Mouse (Mus musculus) neural tube, embryonic 11.5 days (tissue): ENCODE measurements around the gene Trp53bp2. TPM values are rescaled to one million over a fixed set of nuclear protein-coding genes. Genes with fewer than 3 reads are reported as not detected.
A peak's percentile ranks its signal among the peaks of the same experiment; 100 is the strongest.

Experiments used
- ATAC-seq: fragments of 200-750 bp; cut with Nextera tagmentation; 2 replicates; pipeline ENCODE4 v1.8.0; 2017; ENCODE audit warnings: moderate number of reproducible peaks, mild to moderate bottlenecking, moderate TSS enrichment, moderate library complexity; ENCODE audit not compliant: insufficient read depth, low FRiP score, low TSS enrichment
- DNase-seq: peaks from one replicate; pipeline ENCODE4 v3.0.0-alpha.2; 2015; ENCODE audit warnings: low spot score
- H3K27ac ChIP-seq: fragments of 300-500 bp; sonication (generic); 2 replicates; pipeline ENCODE4 v1.5.1; 2014; ENCODE audit warnings: low read depth, mild to moderate bottlenecking, low read length
- H3K27me3 ChIP-seq: fragments of 300-500 bp; sonication (generic); 2 replicates; pipeline ENCODE4 v1.6.1; 2014; ENCODE audit warnings: mild to moderate bottlenecking, low read length, mixed read lengths; ENCODE audit not compliant: control insufficient read depth, insufficient read depth
- H3K36me3 ChIP-seq: fragments of 300-500 bp; sonication (generic); 2 replicates; pipeline ENCODE4 v1.6.1; 2014; ENCODE audit warnings: mild to moderate bottlenecking, low read length, moderate library complexity, mixed read lengths; ENCODE audit not compliant: control insufficient read depth, insufficient read depth
- H3K4me1 ChIP-seq: fragments of 300-500 bp; sonication (generic); 2 replicates; pipeline ENCODE4 v1.6.1; 2014; ENCODE audit warnings: low read length, mixed read lengths; ENCODE audit not compliant: control insufficient read depth, insufficient read depth
- H3K4me2 ChIP-seq: fragments of 300-500 bp; sonication (generic); 2 replicates; pipeline ENCODE4 v1.6.1; 2014; ENCODE audit warnings: low read depth, mild to moderate bottlenecking, moderate library complexity
- H3K4me3 ChIP-seq: fragments of 300-500 bp; sonication (generic); 2 replicates; pipeline ENCODE4 v1.5.1; 2014; ENCODE audit warnings: low read depth, low read length
- H3K9ac ChIP-seq: fragments of 300-500 bp; sonication (generic); 2 replicates; pipeline ENCODE4 v1.6.1; 2014; ENCODE audit warnings: mild to moderate bottlenecking, low read length
- H3K9me3 ChIP-seq: fragments of 300-500 bp; sonication (generic); 2 replicates; pipeline ENCODE4 v1.6.1; 2016; ENCODE audit warnings: low read length; ENCODE audit not compliant: control insufficient read depth
- WGBS: fragments of 180-500 bp; shearing (Covaris S2); extraction: QIAGEN DNeasy Blood & Tissue Kit; methylation state at CpG from one replicate; pipeline ENCODE4 v1.1.7; 2014; 5-methylcytosine and 5-hydroxymethylcytosine counted together
- polyA plus RNA-seq: library from polyadenylated mRNA; unstranded; fragments of >200 nt; fragmentation: Nextera tagmentation; extraction: Ambion mirVana; gene quantifications from 2 replicates; pipeline ENCODE4 v1.2.1, GENCODE M21; 2014

Gene Trp53bp2
- polyA plus RNA-seq, 1 experiment from 2014 or later, result 40.1 TPM

DNA sequence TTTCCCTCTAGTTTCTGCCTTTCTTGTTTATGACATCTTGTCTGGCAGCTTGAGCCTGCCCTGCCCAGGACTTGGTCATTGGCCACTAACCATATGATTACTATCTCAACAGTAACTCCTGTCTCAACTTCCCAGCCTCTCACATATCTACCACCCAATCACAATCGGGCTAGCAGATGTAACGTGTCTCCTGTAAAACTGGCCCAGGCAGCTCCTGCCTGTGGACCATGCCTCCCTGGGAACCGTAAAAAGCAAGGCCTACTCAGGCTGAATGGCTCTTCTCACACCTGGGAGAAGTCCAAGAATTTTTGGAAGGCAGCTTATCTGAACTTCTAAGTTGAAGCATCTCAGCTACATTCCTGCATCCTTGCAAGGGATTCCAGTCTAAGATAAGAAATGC, 10.2 kb upstream of the Trp53bp2 start:
- Histone ChIP-seq H3K27me3 (no peaks in the 10 kb centered on the region), H3K27ac (no peak overlapping the region), H3K36me3 (no peaks in the 10 kb centered on the region), H3K4me3 (no peak overlapping the region), H3K9ac (no peak overlapping the region), H3K4me2 (no peak overlapping the region), H3K9me3 (no peaks in the 10 kb centered on the region), H3K4me1 (no peaks in the 10 kb centered on the region)
- WGBS, result 65% methylated on average over 3 of the region's 3 CpGs
- ATAC-seq, result no peak
- DNase-seq, result no peak

DNA sequence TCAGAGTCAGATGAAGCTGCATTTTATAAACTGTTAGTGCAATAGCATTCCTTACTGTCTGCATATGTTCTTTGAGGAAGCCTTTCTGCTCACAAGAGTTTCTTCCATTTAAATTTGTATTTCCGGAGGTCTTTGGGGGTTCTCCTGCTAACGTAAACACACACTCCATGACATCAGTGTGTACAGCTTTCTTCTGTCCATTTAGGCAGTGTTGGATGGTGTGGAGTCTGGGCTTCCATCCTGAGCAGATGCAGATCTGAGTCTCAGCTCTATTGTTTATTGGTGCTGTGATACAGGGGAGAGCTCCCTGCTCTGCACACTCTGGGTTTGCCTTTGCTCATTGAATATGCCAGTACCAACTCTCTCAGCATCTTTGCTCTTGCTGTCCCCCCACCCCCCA, 9.8 kb upstream of the Trp53bp2 start:
- H3K4me3 ChIP-seq, result no peak overlapping the region
- WGBS, result 86% methylated on average over 2 of the region's 2 CpGs
- no peaks in the 10 kb centered on the region for H3K27me3 ChIP-seq
- ATAC-seq, result no peak
- no peaks in the 10 kb centered on the region for H3K9me3 ChIP-seq
- H3K9ac ChIP-seq, result no peak overlapping the region
- DNase-seq, result no peak
- no peak overlapping the region for H3K4me2 ChIP-seq
- no peaks in the 10 kb centered on the region for H3K36me3 ChIP-seq
- no peaks in the 10 kb centered on the region for H3K4me1 ChIP-seq
- no peak overlapping the region for H3K27ac ChIP-seq

DNA sequence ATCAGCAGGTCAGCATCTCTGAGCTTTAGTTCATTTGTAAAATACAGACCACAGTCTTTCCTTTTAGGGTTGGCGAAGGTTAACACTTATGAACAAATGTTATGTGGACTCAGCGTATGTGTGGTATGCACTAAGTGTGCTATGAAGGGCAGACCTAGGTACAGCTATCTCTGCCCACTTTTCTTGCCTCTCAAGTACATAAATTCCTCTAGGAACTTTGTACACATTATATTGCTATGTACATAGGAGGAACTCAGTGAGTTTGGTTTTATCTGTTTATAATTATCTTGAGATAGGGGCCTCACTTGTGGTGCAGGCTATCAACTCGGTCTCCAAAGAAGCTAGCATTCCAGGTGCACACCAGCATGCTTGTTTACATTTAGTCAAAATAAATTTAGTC, 9.1 kb upstream of the Trp53bp2 start:
- 93% methylated on average over 3 of the region's 3 CpGs for WGBS
- no peak for ATAC-seq

DNA sequence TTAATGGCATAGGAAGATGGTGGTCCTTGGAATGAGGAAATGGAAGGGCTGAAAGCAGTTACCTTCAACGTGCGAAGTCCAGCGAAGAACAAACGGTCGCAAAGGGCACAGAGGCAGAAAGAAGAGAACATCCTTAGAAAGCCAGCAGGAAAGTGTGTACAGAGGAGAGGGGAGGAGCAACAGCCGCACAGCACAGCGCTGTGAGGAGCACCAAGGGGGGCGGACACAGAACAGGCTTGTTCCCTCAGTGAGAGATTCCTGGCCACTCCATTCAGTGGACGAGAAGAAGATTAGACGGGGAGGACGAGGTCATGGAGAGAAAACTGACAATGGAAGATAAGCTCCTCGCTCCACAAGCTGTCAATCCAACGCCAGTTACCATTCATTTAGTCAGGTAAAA, 5.9 kb upstream of the Trp53bp2 start:
- no peak for DNase-seq
- H3K4me1 ChIP-seq, result no peaks in the 10 kb centered on the region
- H3K4me2 ChIP-seq, result no peak overlapping the region
- no peak for ATAC-seq
- 53% methylated on average over 13 of the region's 13 CpGs for WGBS
- no peaks in the 10 kb centered on the region for H3K27me3 ChIP-seq
- H3K36me3 ChIP-seq, result no peaks in the 10 kb centered on the region
- no peak overlapping the region for H3K27ac ChIP-seq
- no peak overlapping the region for H3K9ac ChIP-seq
- no peak overlapping the region for H3K4me3 ChIP-seq
- H3K9me3 ChIP-seq, result no peaks in the 10 kb centered on the region

More for the DNA sequence above, 9.1 kb upstream of the Trp53bp2 start:
- Histone ChIP-seq H3K27ac (no peak overlapping the region), H3K4me3 (no peak overlapping the region), H3K4me2 (no peak overlapping the region), H3K27me3 (no peaks in the 10 kb centered on the region), H3K9ac (no peak overlapping the region), H3K36me3 (no peaks in the 10 kb centered on the region), H3K9me3 (no peaks in the 10 kb centered on the region), H3K4me1 (no peaks in the 10 kb centered on the region)
- DNase-seq, result no peak

DNA sequence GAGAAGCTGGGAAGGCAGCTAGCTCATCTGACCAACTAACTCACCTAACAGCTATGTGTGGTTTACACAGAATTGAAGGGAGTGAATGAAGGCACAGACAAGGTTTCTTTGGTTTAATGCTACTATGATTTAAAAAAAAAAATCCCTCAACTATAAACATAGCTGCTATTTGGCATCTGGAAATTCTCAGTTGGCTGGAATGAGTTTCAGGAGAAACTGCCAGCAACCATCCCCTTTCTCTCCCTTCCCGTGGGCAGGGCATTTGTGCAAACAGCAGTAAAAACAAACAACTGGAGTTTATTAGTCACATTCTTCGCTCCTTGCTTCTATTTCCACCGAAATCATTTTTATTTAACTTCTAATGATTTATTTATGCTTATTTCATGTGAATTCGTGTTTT, 2.4 kb upstream of the Trp53bp2 start:
- H3K9me3 ChIP-seq, result no peaks in the 10 kb centered on the region
- no peak overlapping the region for H3K9ac ChIP-seq
- DNase-seq, result no peak
- no peaks in the 10 kb centered on the region for H3K36me3 ChIP-seq
- H3K27ac ChIP-seq, result no peak overlapping the region
- H3K4me1 ChIP-seq, result peaks cover 9% of the 10 kb centered on the region
- no peak overlapping the region for H3K4me3 ChIP-seq
- H3K27me3 ChIP-seq, result no peaks in the 10 kb centered on the region
- WGBS, result 82% methylated on average over 4 of the region's 4 CpGs
- no peak for ATAC-seq
- H3K4me2 ChIP-seq, result no peak overlapping the region

DNA sequence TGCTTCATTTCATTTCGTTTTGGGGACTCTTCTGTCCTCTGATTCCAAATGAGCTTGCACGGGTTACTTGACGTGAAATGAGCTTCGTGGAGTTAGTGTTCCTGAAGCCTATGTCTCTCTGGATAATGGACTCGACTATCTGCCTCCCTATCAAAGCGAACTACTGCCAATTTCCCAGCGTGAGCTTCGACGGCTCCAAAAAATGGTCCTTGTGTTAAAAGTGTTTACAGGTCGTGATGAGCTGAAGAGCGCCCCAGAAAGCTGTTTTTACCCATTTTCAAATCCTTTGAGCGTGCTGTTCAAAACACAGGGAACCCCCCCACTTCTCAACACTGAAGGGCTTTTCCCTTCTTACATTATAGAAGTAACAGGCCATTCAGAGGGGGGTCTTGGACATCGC, 729 bp upstream of the Trp53bp2 start:
- 5% methylated on average over 13 of the region's 13 CpGs for WGBS
- ATAC-seq (no peak), DNase-seq (no peak)
- H3K4me2 ChIP-seq, result peak overlapping the region; percentile 63
- no peaks in the 10 kb centered on the region for H3K27me3 ChIP-seq
- peaks cover 12% of the 10 kb centered on the region for H3K4me1 ChIP-seq
- H3K9me3 ChIP-seq, result no peaks in the 10 kb centered on the region
- H3K36me3 ChIP-seq, result no peaks in the 10 kb centered on the region
- peak overlapping the region; percentile 76 for H3K4me3 ChIP-seq
- peak overlapping the region; percentile 90 for H3K9ac ChIP-seq
- peak overlapping the region; percentile 89 for H3K27ac ChIP-seq

DNA sequence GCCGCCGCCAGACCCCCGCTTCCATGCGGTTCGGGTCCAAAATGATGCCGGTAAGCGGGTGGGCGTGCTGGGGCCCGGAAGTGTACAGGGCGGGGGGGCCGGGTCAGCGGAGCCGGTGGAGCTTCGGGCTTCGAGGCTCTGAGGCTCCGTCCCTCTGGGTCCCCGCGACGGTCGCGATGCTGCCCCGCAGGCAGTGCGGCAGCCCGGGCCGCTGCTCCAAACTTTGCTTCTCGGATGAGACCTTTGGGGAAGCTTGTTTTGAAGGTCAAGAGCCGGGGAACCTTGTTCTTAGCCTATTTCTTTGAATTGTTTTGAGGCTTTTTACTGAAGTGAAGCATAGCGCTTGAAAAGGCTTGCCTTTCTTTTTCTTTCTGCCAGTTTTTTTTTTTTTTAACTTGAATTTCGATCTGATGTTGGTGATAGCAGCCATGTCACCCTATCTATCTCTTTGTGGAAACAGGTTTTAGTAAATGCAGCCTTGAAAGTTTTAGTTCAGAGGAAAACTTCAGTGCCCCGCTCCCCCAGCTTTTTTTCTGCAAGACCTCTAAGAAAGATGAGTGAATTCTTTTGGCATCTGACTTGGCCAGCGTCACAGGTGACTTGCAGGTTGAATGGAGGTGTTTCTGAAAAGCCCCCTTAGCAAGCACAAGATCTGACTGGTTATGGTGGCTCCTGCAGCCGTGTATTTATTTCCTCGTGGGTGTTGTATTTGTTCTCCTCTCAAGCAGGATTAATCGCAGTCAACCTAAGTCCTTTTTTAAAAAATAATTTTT, 615 bp downstream of the Trp53bp2 start:
- DNase-seq, result no peak
- 1% methylated on average over 34 of the region's 34 CpGs for WGBS

DNA sequence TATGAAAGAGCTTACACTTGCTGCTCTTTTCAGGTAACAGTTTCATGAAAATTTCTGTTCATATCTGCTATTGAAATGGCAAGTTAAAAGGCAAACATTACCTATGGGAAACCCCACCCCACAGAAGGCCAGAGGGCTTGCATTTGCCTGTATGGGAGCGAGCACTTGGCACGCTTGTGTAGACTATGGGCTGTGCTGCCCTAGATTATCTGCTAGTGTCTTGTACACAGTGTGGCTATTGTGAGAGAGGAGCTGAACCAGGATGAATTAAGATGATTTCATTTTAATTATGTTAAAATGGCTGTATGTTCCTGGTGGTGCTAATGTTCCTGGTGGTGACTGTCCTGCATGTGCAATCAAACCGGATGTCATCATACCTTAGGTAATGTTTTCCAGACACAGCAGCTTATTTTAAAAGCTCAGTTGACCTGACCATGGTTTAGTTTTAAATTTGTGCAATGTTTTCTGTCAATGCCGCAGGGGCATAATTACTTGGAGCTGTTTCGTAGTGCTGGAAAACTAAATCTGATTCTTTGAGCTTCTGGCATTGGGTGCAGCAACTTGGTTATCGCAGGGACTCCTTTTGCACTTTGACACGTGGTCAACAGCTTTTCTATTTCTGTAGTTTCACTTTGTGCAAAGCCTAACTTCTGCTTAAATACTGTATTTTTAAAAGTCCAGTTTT, 3.8 kb downstream of the Trp53bp2 start:
- no peak overlapping the region for H3K4me2 ChIP-seq
- no peaks in the 10 kb centered on the region for H3K36me3 ChIP-seq
- ATAC-seq, result no peak
- no peak overlapping the region for H3K27ac ChIP-seq
- H3K4me1 ChIP-seq, result peaks cover 12% of the 10 kb centered on the region
- no peak for DNase-seq
- H3K27me3 ChIP-seq, result no peaks in the 10 kb centered on the region
- H3K9me3 ChIP-seq, result no peaks in the 10 kb centered on the region
- H3K9ac ChIP-seq, result no peak overlapping the region
- H3K4me3 ChIP-seq, result no peak overlapping the region
- 80% methylated on average over 7 of the region's 7 CpGs for WGBS

More for the DNA sequence above, 615 bp downstream of the Trp53bp2 start:
- H3K4me2 ChIP-seq, result peak overlapping the region; percentile 81
- H3K36me3 ChIP-seq, result no peaks in the 10 kb centered on the region
- H3K9me3 ChIP-seq, result no peaks in the 10 kb centered on the region
- peak overlapping the region; percentile 90 for H3K9ac ChIP-seq
- H3K4me1 ChIP-seq, result peaks cover 12% of the 10 kb centered on the region
- H3K27me3 ChIP-seq, result no peaks in the 10 kb centered on the region
- peak; percentile 75 for ATAC-seq
- peak overlapping the region; percentile 89 for H3K27ac ChIP-seq
- peak overlapping the region; percentile 76 for H3K4me3 ChIP-seq

DNA sequence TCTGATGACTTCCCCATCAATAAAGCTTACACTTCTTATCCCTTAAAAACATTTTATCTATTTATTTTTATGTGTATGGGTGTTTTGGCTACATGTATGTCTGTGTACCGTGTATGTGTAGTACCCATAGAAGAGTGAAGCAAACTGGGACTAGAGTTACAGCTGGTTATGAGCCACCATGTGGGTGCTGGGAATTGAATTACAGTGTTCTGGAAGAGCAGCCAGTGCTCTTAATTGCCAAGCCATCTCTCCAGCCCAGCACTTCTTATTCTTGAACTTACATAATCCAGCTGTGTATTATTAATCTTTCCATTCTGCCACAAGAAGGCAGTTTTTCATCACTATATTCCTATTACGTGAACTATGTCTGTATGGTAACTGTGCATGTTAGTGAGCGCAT, 10.5 kb downstream of the Trp53bp2 start:
- H3K9me3 ChIP-seq, result no peaks in the 10 kb centered on the region
- 71% methylated on average over 3 of the region's 3 CpGs for WGBS
- DNase-seq (no peak), ATAC-seq (no peak)
- H3K4me1 ChIP-seq, result no peaks in the 10 kb centered on the region
- H3K27ac ChIP-seq, result no peak overlapping the region
- H3K36me3 ChIP-seq, result no peaks in the 10 kb centered on the region
- no peak overlapping the region for H3K4me3 ChIP-seq
- no peaks in the 10 kb centered on the region for H3K27me3 ChIP-seq
- no peak overlapping the region for H3K9ac ChIP-seq
- H3K4me2 ChIP-seq, result no peak overlapping the region
